ENCODE assay signal across 8 mouse cellular contexts in genomic region chr15:36966466-36966865, GRCm38 (mm10). TPM values are rescaled to one million over a fixed set of nuclear protein-coding genes. Genes with fewer than 3 reads are reported as not detected.
DNase-seq lines count a peak whose midpoint lies in the region; ATAC-seq and TF ChIP-seq lines count a peak whose summit lies in the region.

No protein-coding gene starts in this region.

- no peak overlapping the region for H3K27ac ChIP-seq in lung, postnatal 0 days (ENCODE audit: low read length)
- H3K27ac ChIP-seq in midbrain, embryonic 16.5 days (ENCODE audit: low read length), result peak overlapping the region; percentile 100

- TF ChIP-seq CTCF in lung, postnatal 0 days (IDR thresholded peaks at IDR 0.05), result no peak

- H3K4me2 ChIP-seq in lung, postnatal 0 days (replicated peaks; ENCODE audit: low read depth, low read length), result no peak overlapping the region
- H3K4me2 ChIP-seq in midbrain, embryonic 16.5 days (ENCODE audit: low read length), result no peak overlapping the region

- no peaks in the 10 kb centered on the region for H3K27me3 ChIP-seq in lung, postnatal 0 days (replicated peaks; ENCODE audit: insufficient read depth, low read length)
- H3K27me3 ChIP-seq in midbrain, embryonic 16.5 days (ENCODE audit: control insufficient read depth, insufficient read depth, low read depth, low read length), result no peaks in the 10 kb centered on the region

- intact Hi-C loops in gastrocnemius, postnatal 14 days (cut with DNase I; ENCODE audit: low total_unique reads), result no loop called here

- H3K4me1 ChIP-seq in lung, postnatal 0 days (ENCODE audit: insufficient read depth, low read depth, low read length), result no peaks in the 10 kb centered on the region
- peaks cover 27% of the 10 kb centered on the region for H3K4me1 ChIP-seq in midbrain, embryonic 16.5 days (ENCODE audit: control insufficient read depth, insufficient read depth, low read length)

- no peak overlapping the region for H3K9ac ChIP-seq in lung, postnatal 0 days (replicated peaks; ENCODE audit: low read depth)
- H3K9ac ChIP-seq in midbrain, embryonic 16.5 days (ENCODE audit: low read depth, low read length), result 0 out of 2 replicates have a peak overlapping the region, but pooled peaks have one; percentile 47

- H3K4me3 ChIP-seq in lung, postnatal 0 days (ENCODE audit: low read depth, low read length), result no peak overlapping the region
- no peak overlapping the region for H3K4me3 ChIP-seq in midbrain, embryonic 16.5 days (ENCODE audit: low read depth, low read length)

- H3K9me3 ChIP-seq in lung, postnatal 0 days (ENCODE audit: low read length), result no peaks in the 10 kb centered on the region
- no peaks in the 10 kb centered on the region for H3K9me3 ChIP-seq in midbrain, embryonic 16.5 days (replicated peaks; ENCODE audit: control insufficient read depth, low read length, poor library complexity, severe bottlenecking)

- TF ChIP-seq EP300 in lung, postnatal 0 days (IDR thresholded peaks at IDR 0.05), result no peak

- DNase-seq in adrenal gland, postnatal 10 days, result peak; percentile 48
- DNase-seq in adrenal gland, adult 2 months, result no peak
- peak; percentile 29 for DNase-seq in lung, postnatal 14 days
- DNase-seq in lung, postnatal 0 days (ENCODE audit: low spot score), result no peak
- peak; percentile 48 for DNase-seq in gastrocnemius, postnatal 14 days
- DNase-seq in kidney, postnatal 10 days, result no peak
- DNase-seq in thymus, postnatal 25 days, result no peak

- 63% methylated on average over 2 of the region's 2 CpGs for WGBS in lung, postnatal 0 days
- 83% methylated on average over 2 of the region's 2 CpGs for WGBS in midbrain, embryonic 16.5 days

- no peaks in the 10 kb centered on the region for H3K36me3 ChIP-seq in lung, postnatal 0 days (ENCODE audit: insufficient read depth, low read length)
- H3K36me3 ChIP-seq in midbrain, embryonic 16.5 days (ENCODE audit: control insufficient read depth, insufficient read depth, low read length), result no peaks in the 10 kb centered on the region

- no peak for ATAC-seq in lung, postnatal 0 days
- peak; percentile 4 for ATAC-seq in midbrain, embryonic 16.5 days

RNA-seq across cellular contexts. Expression of gene Zfp706, which starts 41.1 kb away (rescaled TPM):
- 100 to 1,000 TPM; 179 to 181 TPM for total RNA-seq in adrenal gland, postnatal 10 days (2021)
- total RNA-seq in adrenal gland, adult 2 months (2021), result 100 to 1,000 TPM; 216 to 247 TPM
- polyA plus RNA-seq in adrenal gland, adult 2 months (2012; rRNA removed), result 26.2 and 46.3 TPM in 2 replicates
- 428 and 445 TPM in 2 replicates for polyA plus RNA-seq in lung, postnatal 0 days (2015; fragmentation: Nextera tagmentation; extraction: Ambion mirVana)
- total RNA-seq in gastrocnemius, postnatal 14 days (2021), result 100 to 1,000 TPM; 134 to 157 TPM
- 495 and 501 TPM in 2 replicates for polyA plus RNA-seq in midbrain, embryonic 16.5 days (2015; fragmentation: Nextera tagmentation; extraction: Ambion mirVana)

Comparison
In these comparisons a context has a peak if more than half of its experiments do, and no peak if none do; other contexts are left out.
1. DNase-seq: peak in adrenal gland, postnatal 10 days (single experiment), lung, postnatal 14 days (single experiment) and gastrocnemius, postnatal 14 days (single experiment); none in adrenal gland, adult 2 months (single experiment), lung, postnatal 0 days (single experiment), kidney, postnatal 10 days (single experiment) and thymus, postnatal 25 days (single experiment).